Mouse (Mus musculus) layer of hippocampus, adult 9-11 months (tissue): ENCODE measurements at regions not wholly inside any gene's neighbourhood (a gene's known extent, or its start where the extent isn't known, plus 50 kb on each side); places are given as distances from the start of the nearest gene placed in this dataset.

ENCODE experiments used
- DNase-seq: peaks from one replicate; pipeline ENCODE4 v3.0.0; 2022

- peak; percentile 77 for DNase-seq
Observed at GRCm38 (mm10) chr13:107944831-107945230, 99.4 kb upstream of the Smim15 start.

GRCm38 (mm10) chr13:107942979-107943378 lies 101.3 kb upstream of the Smim15 start:
- no peak for DNase-seq

GRCm38 (mm10) chr13:107942297-107942962 lies 101.8 kb upstream of the Smim15 start:
- DNase-seq: no peak

GRCm38 (mm10) chr13:107939916-107940646 lies 104.2 kb upstream of the Smim15 start:
- no peak for DNase-seq

GRCm38 (mm10) chr13:107935611-107936010 lies 108.6 kb upstream of the Smim15 start:
- DNase-seq: no peak

- DNase-seq: no peak
Observed at GRCm38 (mm10) chr13:107934691-107935090, 109.6 kb upstream of the Smim15 start.

- no peak for DNase-seq
Observed at GRCm38 (mm10) chr13:107933598-107934571, 110.4 kb upstream of the Smim15 start.

GRCm38 (mm10) chr13:107932423-107933032 lies 111.7 kb upstream of the Smim15 start:
- DNase-seq: no peak

- no peak for DNase-seq
Observed at GRCm38 (mm10) chr13:107931216-107931615, 113.0 kb upstream of the Smim15 start.

- DNase-seq: no peak
Observed at GRCm38 (mm10) chr13:107927499-107928215, 116.6 kb upstream of the Smim15 start.

- no peak for DNase-seq
Observed at GRCm38 (mm10) chr13:107925470-107925869, 118.8 kb upstream of the Smim15 start.

- DNase-seq: peak; percentile 32
Observed at GRCm38 (mm10) chr13:107923129-107924114, 120.8 kb upstream of the Smim15 start.

- no peak for DNase-seq
Observed at GRCm38 (mm10) chr13:107919403-107919802, 124.8 kb upstream of the Smim15 start.

GRCm38 (mm10) chr13:107918478-107918877 lies 125.8 kb upstream of the Smim15 start:
- DNase-seq: no peak

- DNase-seq: no peak
Observed at GRCm38 (mm10) chr13:107918065-107918464, 126.2 kb upstream of the Smim15 start.

- no peak for DNase-seq
Observed at GRCm38 (mm10) chr13:107917564-107917963, 126.7 kb upstream of the Smim15 start.

- no peak for DNase-seq
Observed at GRCm38 (mm10) chr13:107910125-107910524, 134.1 kb upstream of the Smim15 start.

GRCm38 (mm10) chr13:107909343-107910067 lies 134.7 kb upstream of the Smim15 start:
- no peak for DNase-seq

GRCm38 (mm10) chr13:107907966-107908365 lies 136.3 kb upstream of the Smim15 start:
- DNase-seq: no peak

GRCm38 (mm10) chr13:107904851-107905250 lies 139.4 kb upstream of the Smim15 start:
- DNase-seq: no peak
